Mouse (Mus musculus) forebrain, embryonic 15.5 days (tissue): ENCODE results near the gene Ltc4s. TPM values are rescaled to one million over a fixed set of nuclear protein-coding genes. Genes with fewer than 3 reads are reported as not detected.

ENCODE experiments used
- ATAC-seq: fragments of 200-750 bp; cut with Nextera tagmentation; replicated peaks from 2 replicates; pipeline ENCODE4 v1.8.0; 2017; ENCODE audit warnings: mild to moderate bottlenecking, moderate TSS enrichment, moderate library complexity
- H3K27ac ChIP-seq: fragments of 300-500 bp; sonication (generic); replicated peaks from 2 replicates; pipeline ENCODE4 v1.5.1; 2015; ENCODE audit warnings: mild to moderate bottlenecking, inconsistent platforms
- H3K27me3 ChIP-seq: fragments of 300-500 bp; sonication (generic); 2 replicates; pipeline ENCODE4 v1.6.1; 2015; ENCODE audit warnings: inconsistent platforms
- H3K36me3 ChIP-seq: fragments of 300-500 bp; sonication (generic); 2 replicates; pipeline ENCODE4 v1.6.1; 2015; ENCODE audit warnings: mild to moderate bottlenecking, inconsistent platforms
- H3K4me1 ChIP-seq: fragments of 300-500 bp; sonication (generic); 2 replicates; pipeline ENCODE4 v1.6.1; 2015; ENCODE audit warnings: inconsistent platforms
- H3K4me2 ChIP-seq: fragments of 300-500 bp; sonication (generic); replicated peaks from 2 replicates; pipeline ENCODE4 v1.6.1; 2015; ENCODE audit warnings: mild to moderate bottlenecking, inconsistent platforms
- H3K4me3 ChIP-seq: fragments of 300-500 bp; sonication (generic); 2 replicates; pipeline ENCODE4 v1.5.1; 2015; ENCODE audit warnings: mild to moderate bottlenecking, inconsistent platforms
- H3K9ac ChIP-seq: fragments of 300-500 bp; sonication (generic); replicated peaks from 2 replicates; pipeline ENCODE4 v1.6.1; 2015; ENCODE audit warnings: mild to moderate bottlenecking, inconsistent platforms
- H3K9me3 ChIP-seq: fragments of 300-500 bp; sonication (generic); 2 replicates; pipeline ENCODE4 v1.6.1; 2016; ENCODE audit warnings: inconsistent platforms
- WGBS: fragments of 180-500 bp; shearing (Covaris S2); methylation state at CpG from one replicate; pipeline ENCODE4 v1.1.7; 2015; ENCODE audit warnings: mixed read lengths; 5-methylcytosine and 5-hydroxymethylcytosine counted together
- polyA plus RNA-seq: library from polyadenylated mRNA; unstranded; fragments of >200 nt; fragmentation: Nextera tagmentation; extraction: Ambion mirVana; gene quantifications from 2 replicates; pipeline ENCODE4 v1.2.1, GENCODE M21; 2015

Gene Ltc4s
- polyA plus RNA-seq, 1 experiment from 2014 or later: 2.4 TPM

DNA sequence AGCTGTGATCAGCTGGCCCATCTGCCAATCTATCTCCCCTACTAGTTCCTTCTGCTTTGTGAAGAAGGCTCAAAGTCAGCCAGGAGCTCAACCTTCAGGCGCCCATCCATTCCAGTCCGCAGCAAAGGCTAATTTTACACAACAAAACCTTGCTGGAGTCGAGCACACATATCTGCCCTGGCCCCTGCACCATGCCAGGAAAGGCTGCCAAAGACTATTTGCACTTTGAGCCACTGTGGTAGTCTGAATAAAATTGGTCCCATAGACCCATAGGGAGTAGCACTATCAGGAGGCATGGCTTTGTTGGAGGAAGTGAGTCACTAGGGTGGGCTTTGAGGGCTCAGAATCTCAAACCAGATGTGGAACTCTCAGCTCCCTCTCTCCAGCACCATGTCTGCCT, 33.0 kb downstream of the Ltc4s start:
- Histone ChIP-seq H3K4me1 (peaks cover 15% of the 10 kb centered on the region), H3K4me2 (no peak overlapping the region), H3K36me3 (peaks cover 69% of the 10 kb centered on the region), H3K27me3 (no peaks in the 10 kb centered on the region), H3K27ac (no peak overlapping the region), H3K9me3 (no peaks in the 10 kb centered on the region), H3K4me3 (no peak overlapping the region), H3K9ac (no peak overlapping the region)
- ATAC-seq: no peak
- WGBS: 84% methylated on average over 3 of the region's 3 CpGs

DNA sequence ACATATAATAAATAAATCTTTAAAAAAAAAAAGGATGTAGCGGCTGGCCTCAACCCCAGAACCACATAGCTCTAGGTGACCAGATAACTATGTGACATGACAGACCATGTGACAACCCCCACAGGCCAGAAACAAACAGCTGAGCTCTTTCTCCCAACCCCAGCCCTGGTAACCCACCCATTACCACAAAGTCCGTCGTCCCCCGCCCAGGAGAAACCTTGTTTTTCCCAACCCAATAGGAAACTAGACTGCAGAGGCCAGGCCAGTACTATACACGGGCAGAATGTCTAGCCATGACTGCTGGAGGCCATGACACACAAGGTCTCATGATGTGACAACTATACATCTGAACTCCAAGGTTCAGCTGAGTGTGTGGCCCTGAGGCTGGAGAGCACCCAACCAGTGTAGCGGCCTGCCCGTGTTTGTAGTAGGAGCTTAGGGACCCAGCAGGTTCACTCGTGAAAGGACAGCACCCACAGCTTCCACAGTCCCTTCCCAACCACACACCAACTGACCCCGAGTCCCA, 35.1 kb downstream of the Ltc4s start:
- 94% methylated on average over 9 of the region's 9 CpGs for WGBS
- no peak overlapping the region for H3K4me2 ChIP-seq
- H3K36me3 ChIP-seq: peaks cover 87% of the 10 kb centered on the region
- H3K9ac ChIP-seq: no peak overlapping the region
- peaks cover 3% of the 10 kb centered on the region; the same call in 1 of the 2 replicates for H3K4me1 ChIP-seq
- no peaks in the 10 kb centered on the region for H3K9me3 ChIP-seq
- H3K27me3 ChIP-seq: no peaks in the 10 kb centered on the region
- H3K4me3 ChIP-seq: no peak overlapping the region
- H3K27ac ChIP-seq: no peak overlapping the region
- ATAC-seq: no peak

DNA sequence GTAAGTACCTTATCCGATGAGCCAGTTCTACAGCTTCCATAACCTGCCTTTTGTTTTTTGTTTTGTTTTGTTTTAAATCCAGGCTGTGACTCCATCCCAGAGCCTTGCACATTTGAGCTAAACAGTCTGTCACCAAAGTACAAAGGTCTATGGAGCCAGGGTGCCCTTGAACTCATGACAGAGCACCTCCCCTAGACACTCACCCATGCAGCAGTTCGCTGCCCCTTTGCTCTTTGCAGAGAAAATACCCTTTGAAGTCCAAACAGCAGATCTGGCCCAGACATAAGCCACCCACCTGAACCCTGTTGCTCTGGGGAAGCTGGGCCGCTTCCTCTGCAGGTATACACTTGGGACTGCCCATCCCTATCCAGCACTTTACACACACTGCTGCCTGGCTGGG, 36.8 kb downstream of the Ltc4s start:
- Histone ChIP-seq H3K9ac (no peak overlapping the region), H3K4me2 (no peak overlapping the region), H3K27me3 (no peaks in the 10 kb centered on the region), H3K27ac (no peak overlapping the region), H3K36me3 (peaks cover 90% of the 10 kb centered on the region), H3K9me3 (no peaks in the 10 kb centered on the region), H3K4me3 (no peak overlapping the region), H3K4me1 (no peaks in the 10 kb centered on the region)
- WGBS: 92% methylated on average over 3 of the region's 3 CpGs
- ATAC-seq: no peak

DNA sequence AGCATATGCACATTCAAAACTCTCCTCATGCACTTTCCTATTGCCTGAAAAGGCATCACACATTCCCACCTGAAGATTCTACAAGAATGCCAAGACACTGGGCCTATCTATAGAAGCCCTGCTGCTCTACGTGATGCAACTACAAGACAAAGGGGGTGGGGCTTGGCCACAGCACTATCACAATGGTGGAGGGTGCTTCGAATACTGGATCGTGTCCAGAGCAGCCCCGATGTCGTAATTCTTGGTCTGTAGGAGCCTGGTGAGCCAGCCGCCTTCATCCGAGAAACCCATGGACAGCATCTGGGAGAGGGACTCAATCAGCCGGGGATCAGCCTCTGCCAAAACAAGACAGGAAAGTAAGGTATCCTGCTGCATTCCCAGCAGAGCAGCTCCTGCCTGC, 37.8 kb downstream of the Ltc4s start:
- H3K4me2 ChIP-seq: no peak overlapping the region
- no peaks in the 10 kb centered on the region for H3K9me3 ChIP-seq
- WGBS: 86% methylated on average over 8 of the region's 8 CpGs
- H3K4me1 ChIP-seq: no peaks in the 10 kb centered on the region
- no peak overlapping the region for H3K4me3 ChIP-seq
- ATAC-seq: no peak
- H3K27ac ChIP-seq: no peak overlapping the region
- no peak overlapping the region for H3K9ac ChIP-seq
- H3K27me3 ChIP-seq: no peaks in the 10 kb centered on the region
- peaks cover 80% of the 10 kb centered on the region for H3K36me3 ChIP-seq

DNA sequence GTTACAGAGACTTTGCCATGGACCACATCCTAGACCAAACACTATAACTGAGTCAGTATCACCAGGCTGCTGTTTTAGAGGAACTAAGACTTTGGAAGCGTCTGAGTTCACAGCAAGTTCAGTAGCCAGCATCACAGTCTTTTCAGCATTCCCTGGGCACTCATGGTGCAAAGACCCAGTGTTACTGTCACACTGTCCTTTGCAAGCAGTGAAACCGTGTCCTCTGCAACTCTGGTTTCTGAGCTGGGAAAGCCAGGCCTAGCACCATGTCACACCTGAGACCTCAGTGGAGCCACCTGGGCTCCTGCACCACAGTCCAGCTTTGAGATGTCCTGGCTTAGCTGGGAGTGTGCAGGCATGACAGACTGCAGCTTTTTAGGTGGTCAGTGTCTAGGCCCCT, 39.5 kb downstream of the Ltc4s start:
- 91% methylated on average over 2 of the region's 2 CpGs for WGBS
- H3K4me3 ChIP-seq: no peak overlapping the region
- H3K36me3 ChIP-seq: peaks cover 64% of the 10 kb centered on the region
- no peaks in the 10 kb centered on the region for H3K4me1 ChIP-seq
- no peaks in the 10 kb centered on the region for H3K9me3 ChIP-seq
- no peak overlapping the region for H3K9ac ChIP-seq
- no peak overlapping the region for H3K4me2 ChIP-seq
- ATAC-seq: no peak
- H3K27ac ChIP-seq: no peak overlapping the region
- H3K27me3 ChIP-seq: no peaks in the 10 kb centered on the region

DNA sequence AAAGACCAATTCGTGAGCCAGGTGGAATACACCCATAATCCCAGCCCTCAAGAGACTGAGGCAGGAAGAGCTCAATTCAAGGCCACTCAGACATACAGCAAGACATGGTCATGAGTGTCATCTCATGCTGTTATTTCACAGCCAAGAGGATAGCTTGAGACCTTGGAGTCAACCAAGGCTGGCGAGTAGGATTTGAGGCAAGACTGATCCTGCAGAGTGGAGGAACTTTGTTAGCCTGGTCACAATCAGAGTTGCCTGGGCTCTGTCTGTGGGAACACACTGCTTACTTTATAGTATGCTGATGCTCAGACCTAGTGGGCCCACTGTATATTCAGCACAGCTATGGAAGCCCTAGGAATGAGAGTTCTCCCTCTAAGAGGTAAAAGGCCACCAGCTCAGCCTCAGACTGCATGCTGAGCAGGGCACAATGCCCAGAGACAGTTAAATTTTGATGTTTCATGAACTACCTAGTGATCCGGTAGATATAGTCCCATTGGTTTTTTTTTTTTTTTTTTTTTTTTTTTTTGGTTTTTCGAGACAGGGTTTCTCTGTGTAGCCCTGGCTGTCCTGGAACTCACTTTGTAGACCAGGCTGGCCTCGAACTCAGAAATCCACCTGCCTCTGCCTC, 40.1 kb downstream of the Ltc4s start:
- no peak overlapping the region for H3K9ac ChIP-seq
- 90% methylated on average over 4 of the region's 5 CpGs for WGBS
- no peaks in the 10 kb centered on the region for H3K4me1 ChIP-seq
- H3K27me3 ChIP-seq: no peaks in the 10 kb centered on the region
- H3K27ac ChIP-seq: no peak overlapping the region
- H3K4me2 ChIP-seq: no peak overlapping the region
- H3K36me3 ChIP-seq: peaks cover 61% of the 10 kb centered on the region
- ATAC-seq: no peak
- no peaks in the 10 kb centered on the region for H3K9me3 ChIP-seq
- no peak overlapping the region for H3K4me3 ChIP-seq

DNA sequence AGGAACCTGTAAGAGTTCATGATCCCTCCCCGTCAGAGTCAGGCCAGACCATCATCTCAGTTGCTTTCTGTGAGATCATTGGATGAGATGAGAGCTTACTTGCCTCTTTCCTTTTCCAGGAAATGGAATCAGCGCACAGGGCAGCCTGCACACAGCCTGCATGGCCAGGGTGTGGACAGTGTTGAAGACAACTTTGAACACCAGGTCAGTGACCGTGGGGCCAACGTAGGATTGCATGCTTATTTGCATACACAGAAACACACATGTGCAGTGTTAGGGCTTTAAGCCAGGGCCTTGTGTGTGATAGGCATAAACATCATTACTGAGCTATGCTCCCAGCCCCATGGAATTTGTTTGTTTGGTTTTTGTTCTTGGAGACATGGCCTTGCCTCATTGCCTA, 40.9 kb downstream of the Ltc4s start:
- Histone ChIP-seq H3K27ac (no peak overlapping the region), H3K9me3 (no peaks in the 10 kb centered on the region), H3K4me1 (no peaks in the 10 kb centered on the region), H3K27me3 (no peaks in the 10 kb centered on the region), H3K4me3 (no peak overlapping the region), H3K4me2 (no peak overlapping the region), H3K9ac (no peak overlapping the region), H3K36me3 (peaks cover 52% of the 10 kb centered on the region)
- 93% methylated on average over 4 of the region's 4 CpGs for WGBS
- ATAC-seq: no peak

DNA sequence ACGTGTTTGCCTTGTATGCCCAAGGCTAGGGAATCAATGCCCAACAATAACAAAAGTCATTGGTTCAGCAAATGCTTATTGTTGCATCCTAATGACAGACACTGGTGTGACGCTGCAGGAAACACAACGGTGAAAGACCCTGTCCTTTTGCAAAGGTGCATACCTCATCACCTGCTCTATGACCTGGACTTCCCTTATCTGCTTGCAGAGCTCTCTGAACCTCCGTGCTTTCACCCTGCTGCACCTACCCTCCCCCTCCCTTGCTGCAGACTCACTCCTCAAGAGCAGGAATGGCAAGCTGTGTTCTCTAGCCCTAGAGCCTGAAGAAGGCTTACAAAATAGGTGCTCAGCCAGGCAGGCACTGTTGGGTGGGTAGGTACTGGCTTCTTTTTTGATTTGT, 43.6 kb downstream of the Ltc4s start:
- H3K4me3 ChIP-seq: no peak overlapping the region
- ATAC-seq: no peak
- no peaks in the 10 kb centered on the region for H3K9me3 ChIP-seq
- H3K4me1 ChIP-seq: no peaks in the 10 kb centered on the region
- H3K9ac ChIP-seq: no peak overlapping the region
- WGBS: 88% methylated on average over 4 of the region's 4 CpGs
- H3K36me3 ChIP-seq: peaks cover 25% of the 10 kb centered on the region
- H3K4me2 ChIP-seq: no peak overlapping the region
- H3K27ac ChIP-seq: no peak overlapping the region
- no peaks in the 10 kb centered on the region for H3K27me3 ChIP-seq

DNA sequence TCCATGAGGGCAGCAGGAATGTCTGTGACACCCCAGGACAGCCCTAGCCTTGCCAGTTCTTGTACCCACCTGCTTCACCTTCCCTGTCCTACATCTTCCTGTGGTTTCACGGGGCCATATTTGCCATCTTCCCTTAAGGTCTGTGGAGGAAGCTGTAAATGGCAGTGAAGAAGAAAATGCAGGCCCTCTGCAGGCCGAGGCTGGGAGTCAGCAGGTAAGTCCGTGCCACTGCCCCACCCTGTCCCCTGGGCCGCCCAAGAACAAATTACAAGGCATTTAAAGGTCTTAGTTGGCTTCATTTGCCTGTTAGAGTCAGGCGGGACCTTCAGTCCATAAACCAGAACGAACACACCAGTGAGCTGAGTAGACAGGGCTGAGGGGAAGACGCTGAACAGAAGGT, 44.3 kb downstream of the Ltc4s start:
- H3K4me1 ChIP-seq: no peaks in the 10 kb centered on the region
- no peaks in the 10 kb centered on the region for H3K27me3 ChIP-seq
- ATAC-seq: no peak
- WGBS: 84% methylated on average over 7 of the region's 7 CpGs
- no peak overlapping the region for H3K9ac ChIP-seq
- H3K9me3 ChIP-seq: no peaks in the 10 kb centered on the region
- H3K36me3 ChIP-seq: peaks cover 18% of the 10 kb centered on the region
- no peak overlapping the region for H3K27ac ChIP-seq
- no peak overlapping the region for H3K4me3 ChIP-seq
- no peak overlapping the region for H3K4me2 ChIP-seq

DNA sequence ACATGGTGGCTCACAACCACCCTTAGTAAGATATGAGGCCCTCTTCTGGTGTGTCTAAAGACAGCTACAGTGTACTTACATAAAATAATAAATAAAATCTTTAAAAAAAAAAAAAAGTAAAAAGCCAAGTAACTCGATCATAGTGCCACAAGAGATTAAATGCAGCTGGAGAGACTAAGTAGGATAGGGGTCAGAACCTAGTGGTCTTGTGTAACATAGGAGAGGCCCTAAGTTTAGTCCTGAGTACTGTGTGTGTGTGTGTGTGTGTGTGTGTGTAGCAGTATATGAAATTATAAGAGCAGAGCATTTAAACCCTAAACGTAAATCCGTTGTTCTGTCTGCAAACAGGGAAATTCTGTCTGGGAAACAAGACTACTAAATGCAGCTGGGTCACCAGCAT, 46.1 kb downstream of the Ltc4s start:
- no peak overlapping the region for H3K27ac ChIP-seq
- no peak overlapping the region for H3K9ac ChIP-seq
- H3K27me3 ChIP-seq: no peaks in the 10 kb centered on the region
- ATAC-seq: no peak
- H3K4me2 ChIP-seq: no peak overlapping the region
- H3K36me3 ChIP-seq: peaks cover 3% of the 10 kb centered on the region
- no peaks in the 10 kb centered on the region for H3K9me3 ChIP-seq
- WGBS: 91% methylated on average over 3 of the region's 3 CpGs
- H3K4me3 ChIP-seq: no peak overlapping the region
- H3K4me1 ChIP-seq: no peaks in the 10 kb centered on the region

DNA sequence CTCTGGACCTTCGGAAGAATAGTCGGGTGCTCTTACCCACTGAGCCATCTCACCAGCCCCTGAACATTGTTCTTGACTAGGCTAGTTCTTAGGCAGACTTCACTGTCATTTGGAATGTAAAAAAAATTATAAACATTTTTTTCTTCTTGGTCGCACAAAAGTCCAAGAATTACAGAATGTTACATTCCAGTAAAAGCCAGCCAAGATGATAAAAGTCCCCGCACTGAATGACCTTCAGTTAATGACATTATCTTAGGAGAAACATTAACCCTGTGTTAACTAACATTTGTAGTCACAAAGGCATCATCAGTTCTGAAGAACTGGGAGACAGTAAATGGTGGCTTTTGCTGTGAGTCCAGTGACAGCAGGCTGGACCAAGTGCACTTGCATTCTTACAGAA, 48.1 kb downstream of the Ltc4s start:
- Histone ChIP-seq H3K4me2 (no peak overlapping the region), H3K4me3 (no peak overlapping the region), H3K36me3 (no peaks in the 10 kb centered on the region; the same call in 1 of the 2 replicates), H3K9ac (no peak overlapping the region), H3K27ac (no peak overlapping the region), H3K27me3 (no peaks in the 10 kb centered on the region), H3K4me1 (no peaks in the 10 kb centered on the region), H3K9me3 (no peaks in the 10 kb centered on the region)
- no peak for ATAC-seq
- WGBS: 94% methylated on average over 4 of the region's 4 CpGs

DNA sequence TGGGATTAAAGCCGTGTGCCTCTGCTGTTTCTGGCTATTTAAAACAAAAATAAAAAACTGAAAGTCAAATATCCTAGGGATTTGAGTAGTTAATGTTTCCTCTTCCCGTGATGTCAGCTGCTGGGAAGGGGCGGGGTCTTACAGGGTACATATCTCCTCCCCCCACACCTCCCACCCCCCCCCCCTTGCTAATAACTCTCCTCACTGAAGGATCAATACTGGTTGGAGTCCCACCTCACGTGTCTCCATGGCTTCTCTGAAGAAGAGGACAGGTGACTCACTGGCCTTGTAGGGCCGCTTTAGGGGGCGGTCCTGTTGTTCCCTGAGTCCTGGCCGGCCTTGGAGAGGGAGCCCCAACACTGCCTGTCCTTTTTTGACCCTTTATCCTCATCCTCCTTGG, 49.7 kb downstream of the Ltc4s start:
- WGBS: 78% methylated on average over 7 of the region's 7 CpGs
- Histone ChIP-seq H3K27me3 (no peaks in the 10 kb centered on the region), H3K4me2 (no peak overlapping the region), H3K27ac (no peak overlapping the region), H3K36me3 (no peaks in the 10 kb centered on the region; the same call in 1 of the 2 replicates), H3K9ac (no peak overlapping the region), H3K4me3 (no peak overlapping the region), H3K4me1 (no peaks in the 10 kb centered on the region), H3K9me3 (no peaks in the 10 kb centered on the region)
- no peak for ATAC-seq
